Mouse (Mus musculus) lung, postnatal 25 days (tissue): ENCODE measurements around the gene BC067074.
A peak's percentile ranks its signal among the peaks of the same experiment; 100 is the strongest.

Experiments
- DNase-seq: peaks from one replicate; pipeline ENCODE4 v3.0.0; 2022; ENCODE audit warnings: low spot score

BC067074 gene

GRCm38 (mm10) chr13:113292975-113293706 lies at the start of gene BC067074:
Gene BC067074, plus strand, starts transcription at chr13:113293159.
- no peak for DNase-seq

GRCm38 (mm10) chr13:113245025-113245424 lies 47.9 kb upstream of the BC067074 start:
- DNase-seq: peak; percentile 13

- peak; percentile 41 for DNase-seq
These were observed 40.4 kb upstream of the BC067074 start for GRCm38 (mm10) chr13:113252580-113252979.

- DNase-seq: no peak
These were observed 36.2 kb upstream of the BC067074 start for GRCm38 (mm10) chr13:113256766-113257165.

- no peak for DNase-seq
These were observed 35.8 kb upstream of the BC067074 start for GRCm38 (mm10) chr13:113257190-113257589.

- no peak for DNase-seq
These were observed 33.7 kb upstream of the BC067074 start for GRCm38 (mm10) chr13:113259237-113259636.

GRCm38 (mm10) chr13:113262822-113263221 lies 30.1 kb upstream of the BC067074 start:
- DNase-seq: no peak

GRCm38 (mm10) chr13:113265257-113265656 lies 27.7 kb upstream of the BC067074 start:
- peak; percentile 44 for DNase-seq

- peak; percentile 77 for DNase-seq
These were observed 26.4 kb upstream of the BC067074 start for GRCm38 (mm10) chr13:113266495-113266951.

GRCm38 (mm10) chr13:113267204-113267603 lies 25.8 kb upstream of the BC067074 start:
- no peak for DNase-seq

GRCm38 (mm10) chr13:113269777-113270776 lies 22.9 kb upstream of the BC067074 start:
- peak; percentile 80 for DNase-seq

- no peak for DNase-seq
These were observed 21.8 kb upstream of the BC067074 start for GRCm38 (mm10) chr13:113271189-113271588.

GRCm38 (mm10) chr13:113287141-113287540 lies 5.8 kb upstream of the BC067074 start:
- DNase-seq: no peak

- no peak for DNase-seq
These were observed 4.5 kb upstream of the BC067074 start for GRCm38 (mm10) chr13:113288210-113289197.

- DNase-seq: no peak
These were observed 3.2 kb upstream of the BC067074 start for GRCm38 (mm10) chr13:113289760-113290159.

- DNase-seq: no peak
These were observed 958 bp upstream of the BC067074 start for GRCm38 (mm10) chr13:113292001-113292400.

- no peak for DNase-seq
These were observed 911 bp downstream of the BC067074 start for GRCm38 (mm10) chr13:113293707-113294432.

GRCm38 (mm10) chr13:113295817-113296485 lies 3.0 kb downstream of the BC067074 start:
- no peak for DNase-seq

- no peak for DNase-seq
These were observed 13.6 kb downstream of the BC067074 start for GRCm38 (mm10) chr13:113306581-113306980.

GRCm38 (mm10) chr13:113319588-113319987 lies 26.6 kb downstream of the BC067074 start:
- peak; percentile 29 for DNase-seq
